Comparison of ENCODE assay signal across 9 mouse cellular contexts in the genomic region with DNA sequence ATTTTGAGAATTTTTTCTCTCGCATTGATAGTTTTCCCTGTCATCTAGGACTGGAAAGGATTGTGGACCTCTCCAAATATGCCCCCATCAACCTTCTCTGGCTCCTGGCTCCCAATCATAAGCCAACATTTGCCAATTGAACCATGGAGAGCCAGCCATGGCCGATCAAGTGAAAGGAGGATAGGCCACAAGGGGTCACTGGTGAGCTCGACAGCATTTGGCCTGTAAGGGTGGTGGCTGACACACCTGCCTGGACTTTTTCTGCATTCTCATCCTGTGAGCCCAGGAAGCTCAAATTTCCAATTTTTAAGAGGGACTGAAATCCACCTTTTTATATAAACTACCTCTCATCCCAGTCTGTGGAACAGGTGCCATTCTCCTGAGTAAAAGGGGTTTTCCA. TPM values are rescaled to one million over a fixed set of nuclear protein-coding genes. Genes with fewer than 3 reads are reported as not detected.
DNase-seq lines count a peak whose midpoint lies in the region; ATAC-seq and TF ChIP-seq lines count a peak whose summit lies in the region.
"Had no signal": no experiment of that assay in that cellular context is flagged by ENCODE, and none has a peak within 500 bp of the region (broad histone marks: within the 10 kb centered on the region; RNA-seq: fewer than 3 reads in every experiment).

No protein-coding gene starts in this region.

- H3K4me2 ChIP-seq in kidney, embryonic 15.5 days: no peak overlapping the region
- H3K4me2 ChIP-seq: hindbrain, embryonic 12.5 days had no signal

- DNase-seq in kidney, adult 18-20 months: peak; percentile 18
- peak; percentile 53 for DNase-seq in adrenal gland, postnatal 10 days
- peak; percentile 6 to 70 for DNase-seq in kidney, postnatal 36 days
- DNase-seq in thymus, postnatal 10 days (ENCODE audit: low spot score in 2 of 2): no peak
- no peak for DNase-seq in left cerebral cortex, postnatal 25 days (ENCODE audit: low spot score in 2 of 2)

- H3K36me3 ChIP-seq in kidney, embryonic 15.5 days: no peaks in the 10 kb centered on the region
- no peaks in the 10 kb centered on the region for H3K36me3 ChIP-seq in ES-Bruce4 (ENCODE audit: control insufficient read depth, insufficient read depth, low read length, poor library complexity, severe bottlenecking)
- H3K36me3 ChIP-seq: hindbrain, embryonic 12.5 days had no signal

- H3K4me1 ChIP-seq in kidney, embryonic 15.5 days: no peaks in the 10 kb centered on the region
- no peaks in the 10 kb centered on the region for H3K4me1 ChIP-seq in ES-Bruce4 (ENCODE audit: control insufficient read depth, insufficient read depth, low read length)
- H3K4me1 ChIP-seq: hindbrain, embryonic 12.5 days had no signal

- no peak overlapping the region for H3K4me3 ChIP-seq in kidney, embryonic 15.5 days (replicated peaks)
- no peak overlapping the region for H3K4me3 ChIP-seq in ES-Bruce4 (ENCODE audit: low read depth, low read length)
- H3K4me3 ChIP-seq: hindbrain, embryonic 12.5 days had no signal

- no peak for TF ChIP-seq POLR2A in ES-Bruce4 (IDR thresholded peaks at IDR 0.05; ENCODE audit: insufficient read depth, low read length)

- H3K27me3 ChIP-seq in kidney, embryonic 15.5 days: no peaks in the 10 kb centered on the region
- H3K27me3 ChIP-seq in ES-Bruce4 (ENCODE audit: control insufficient read depth, insufficient read depth, low read length, poor library complexity, severe bottlenecking): no peaks in the 10 kb centered on the region

- TF ChIP-seq EP300 in ES-Bruce4 (IDR thresholded peaks at IDR 0.05; ENCODE audit: insufficient read depth, low read depth, low read length): no peak

- H3K27ac ChIP-seq in kidney, embryonic 15.5 days: no peak overlapping the region
- no peak overlapping the region for H3K27ac ChIP-seq in ES-Bruce4 (ENCODE audit: insufficient read depth, low read length)
- H3K27ac ChIP-seq: hindbrain, embryonic 12.5 days had no signal

- H3K9me3 ChIP-seq in kidney, embryonic 15.5 days (replicated peaks): no peaks in the 10 kb centered on the region
- H3K9me3 ChIP-seq in ES-Bruce4 (replicated peaks; ENCODE audit: control insufficient read depth, insufficient read depth, low read length, poor library complexity, severe bottlenecking): no peaks in the 10 kb centered on the region
- H3K9me3 ChIP-seq: hindbrain, embryonic 12.5 days had no signal

- intact Hi-C loops in left cerebral cortex, postnatal 25 days (cut with DNase I): loop anchor here (10.0 kb wide), 1 partner anchor 1533 kb away; no protein-coding TSS in a partner anchor

- ATAC-seq in kidney, embryonic 15.5 days (replicated peaks; ENCODE audit: low FRiP score): no peak
- ATAC-seq in megakaryocyte, adult 5-6 weeks (ENCODE audit: poor library complexity, severe bottlenecking): no peak

- WGBS in kidney, embryonic 15.5 days: 44% methylated on average over 3 of the region's 3 CpGs

- TF ChIP-seq CTCF in ES-Bruce4 (IDR thresholded peaks at IDR 0.05; ENCODE audit: low read depth, low read length): peak; percentile 85

- no peak overlapping the region for H3K9ac ChIP-seq in kidney, embryonic 15.5 days
- H3K9ac ChIP-seq in ES-Bruce4 (ENCODE audit: low read depth, poor library complexity, severe bottlenecking): no peak overlapping the region
- H3K9ac ChIP-seq: hindbrain, embryonic 12.5 days had no signal

RNA-seq across cellular contexts. Expression of gene Egfem1, which starts 50.0 kb away (rescaled TPM):
- 1.1 and 1.4 TPM in 2 replicates for polyA plus RNA-seq in kidney, embryonic 15.5 days (2015; fragmentation: Nextera tagmentation; extraction: Ambion mirVana)
- not detected in 2 replicates for polyA plus RNA-seq in ES-Bruce4 (2011; ENCODE audit: insufficient read depth, insufficient read length, low read depth, missing spikeins)
- under 1 TPM; 0.58 to 0.60 TPM for total RNA-seq in adrenal gland, postnatal 10 days (2021)
- not detected in 2 replicates for total RNA-seq in megakaryocyte, adult 5-6 weeks (2015)
- not detected in 2 replicates for total RNA-seq in megakaryocyte, adult 5-6 weeks (2017)
- total RNA-seq in left cerebral cortex, postnatal 25 days (2021): 10 to 100 TPM; 17.2 to 18.5 TPM

Comparison
In these comparisons a context has a peak if more than half of its experiments do, and no peak if none do; other contexts are left out.
1. DNase-seq: peak in kidney, adult 18-20 months (single experiment), adrenal gland, postnatal 10 days (single experiment) and kidney, postnatal 36 days (2 of 2); none in thymus, postnatal 10 days (0 of 2) and left cerebral cortex, postnatal 25 days (0 of 2).
2. RNA of gene Egfem1, which starts 50.0 kb away (total RNA-seq): 17.2 to 18.5 TPM in left cerebral cortex, postnatal 25 days; 0.58 to 0.60 TPM in adrenal gland, postnatal 10 days and not detected in megakaryocyte, adult 5-6 weeks; every median in the first group is over 10 times any median in the second.